In genomic region chr15:72382521-72382920, GRCm38 (mm10) we compare ENCODE assay signal across 17 mouse cellular contexts.
A peak's percentile ranks its signal among the peaks of the same experiment; 100 is the strongest.
DNase-seq lines count a peak whose midpoint lies in the region; ATAC-seq lines count a peak whose summit lies in the region.
"Had no signal": no experiment of that assay in that cellular context is flagged by ENCODE, and none has a peak within 500 bp of the region (broad histone marks: within the 10 kb centered on the region; RNA-seq: fewer than 3 reads in every experiment).

No protein-coding gene starts in this region.

- no peak overlapping the region for H3K9ac ChIP-seq in neural tube, embryonic 13.5 days
- no peak overlapping the region for H3K9ac ChIP-seq in forebrain, embryonic 13.5 days
- H3K9ac ChIP-seq in hindbrain, embryonic 15.5 days: no peak overlapping the region
- H3K9ac ChIP-seq in neural tube, embryonic 15.5 days (replicated peaks): no peak overlapping the region
- no peak overlapping the region for H3K9ac ChIP-seq in liver, embryonic 11.5 days (ENCODE audit: low read depth, low read length)
- H3K9ac ChIP-seq: intestine, embryonic 15.5 days; liver, embryonic 13.5 days; lung, embryonic 14.5 days had no signal

- no peaks in the 10 kb centered on the region for H3K9me3 ChIP-seq in neural tube, embryonic 13.5 days
- H3K9me3 ChIP-seq in forebrain, embryonic 13.5 days (replicated peaks): no peaks in the 10 kb centered on the region
- H3K9me3 ChIP-seq in hindbrain, embryonic 15.5 days: no peaks in the 10 kb centered on the region
- H3K9me3 ChIP-seq in neural tube, embryonic 15.5 days (replicated peaks): no peaks in the 10 kb centered on the region
- H3K9me3 ChIP-seq in liver, embryonic 11.5 days (ENCODE audit: control insufficient read depth, low read length): no peaks in the 10 kb centered on the region
- H3K9me3 ChIP-seq: embryonic facial prominence, embryonic 10.5 days; intestine, embryonic 15.5 days; liver, embryonic 13.5 days had no signal

- H3K27me3 ChIP-seq in neural tube, embryonic 13.5 days: no peaks in the 10 kb centered on the region
- no peaks in the 10 kb centered on the region for H3K27me3 ChIP-seq in forebrain, embryonic 13.5 days
- no peaks in the 10 kb centered on the region for H3K27me3 ChIP-seq in hindbrain, embryonic 15.5 days
- H3K27me3 ChIP-seq in neural tube, embryonic 15.5 days (replicated peaks): no peaks in the 10 kb centered on the region
- H3K27me3 ChIP-seq in liver, embryonic 11.5 days (replicated peaks; ENCODE audit: control insufficient read depth, insufficient read depth, low read length): no peaks in the 10 kb centered on the region
- H3K27me3 ChIP-seq: intestine, embryonic 15.5 days; liver, embryonic 13.5 days had no signal

- no peak for DNase-seq in neural tube, embryonic 10.5 days (ENCODE audit: extremely low spot score, low spot score)
- DNase-seq in liver, embryonic 11.5 days (ENCODE audit: low spot score): no peak
- DNase-seq in cerebellum, postnatal 14 days: no peak
- DNase-seq in embryo, embryonic 11 days: no peak
- DNase-seq: adrenal gland, adult 2 months; cerebellum, adult 18-20 months; heart, postnatal 36 days; kidney, postnatal 4 days; liver, embryonic 13.5 days; lung, embryonic 14.5 days; right cerebral cortex, postnatal 4 days had no signal

- peak; percentile 63 for ATAC-seq in neural tube, embryonic 13.5 days (ENCODE audit: low read depth)
- peak; percentile 80 for ATAC-seq in forebrain, embryonic 13.5 days
- ATAC-seq in hindbrain, embryonic 15.5 days (ENCODE audit: low FRiP score, low read depth): 0 out of 2 replicates have a peak, but pooled peaks have one; percentile 48
- ATAC-seq in neural tube, embryonic 15.5 days (ENCODE audit: low FRiP score): peak; percentile 59; the same call in 1 of the 2 replicates
- no peak for ATAC-seq in liver, embryonic 11.5 days (replicated peaks; ENCODE audit: low FRiP score)
- ATAC-seq: intestine, embryonic 15.5 days had no signal

- peak overlapping the region; percentile 65; the same call in 1 of the 2 replicates for H3K27ac ChIP-seq in neural tube, embryonic 13.5 days (replicated peaks)
- H3K27ac ChIP-seq in forebrain, embryonic 13.5 days: peak overlapping the region; percentile 71
- peak overlapping the region; percentile 30; the same call in 1 of the 2 replicates for H3K27ac ChIP-seq in hindbrain, embryonic 15.5 days (replicated peaks)
- no peak overlapping the region for H3K27ac ChIP-seq in neural tube, embryonic 15.5 days (replicated peaks)
- no peak overlapping the region for H3K27ac ChIP-seq in liver, embryonic 11.5 days (ENCODE audit: low read depth, low read length)
- H3K27ac ChIP-seq: embryonic facial prominence, embryonic 10.5 days; intestine, embryonic 15.5 days; liver, embryonic 13.5 days had no signal

- no peak overlapping the region for H3K4me3 ChIP-seq in neural tube, embryonic 13.5 days
- no peak overlapping the region for H3K4me3 ChIP-seq in forebrain, embryonic 13.5 days
- no peak overlapping the region for H3K4me3 ChIP-seq in hindbrain, embryonic 15.5 days
- H3K4me3 ChIP-seq in neural tube, embryonic 15.5 days (replicated peaks): no peak overlapping the region
- no peak overlapping the region for H3K4me3 ChIP-seq in liver, embryonic 11.5 days (ENCODE audit: low read depth, low read length)
- H3K4me3 ChIP-seq: embryonic facial prominence, embryonic 10.5 days; intestine, embryonic 15.5 days; liver, embryonic 13.5 days had no signal

- peaks cover 27% of the 10 kb centered on the region; the same call in 1 of the 2 replicates for H3K4me1 ChIP-seq in neural tube, embryonic 13.5 days (replicated peaks)
- H3K4me1 ChIP-seq in forebrain, embryonic 13.5 days: peaks cover 27% of the 10 kb centered on the region
- peaks cover 8% of the 10 kb centered on the region for H3K4me1 ChIP-seq in hindbrain, embryonic 15.5 days (replicated peaks)
- H3K4me1 ChIP-seq in neural tube, embryonic 15.5 days: peaks cover 11% of the 10 kb centered on the region; the same call in 1 of the 2 replicates
- no peaks in the 10 kb centered on the region for H3K4me1 ChIP-seq in liver, embryonic 11.5 days (replicated peaks; ENCODE audit: control insufficient read depth, insufficient read depth, low read length)
- H3K4me1 ChIP-seq: embryonic facial prominence, embryonic 10.5 days; intestine, embryonic 15.5 days; liver, embryonic 13.5 days had no signal

- 51% methylated on average over 6 of the region's 6 CpGs for WGBS in neural tube, embryonic 13.5 days
- WGBS in forebrain, embryonic 13.5 days: 36% methylated on average over 6 of the region's 6 CpGs
- 46% methylated on average over 6 of the region's 6 CpGs for WGBS in hindbrain, embryonic 15.5 days
- 38% methylated on average over 6 of the region's 6 CpGs for WGBS in neural tube, embryonic 15.5 days
- 74% methylated on average over 6 of the region's 6 CpGs for WGBS in liver, embryonic 11.5 days

- no peak overlapping the region for H3K4me2 ChIP-seq in neural tube, embryonic 13.5 days
- H3K4me2 ChIP-seq in forebrain, embryonic 13.5 days: no peak overlapping the region
- no peak overlapping the region for H3K4me2 ChIP-seq in hindbrain, embryonic 15.5 days
- H3K4me2 ChIP-seq in neural tube, embryonic 15.5 days: no peak overlapping the region
- H3K4me2 ChIP-seq in liver, embryonic 11.5 days: no peak overlapping the region
- H3K4me2 ChIP-seq: intestine, embryonic 15.5 days; liver, embryonic 13.5 days; lung, embryonic 14.5 days had no signal

- H3K36me3 ChIP-seq in neural tube, embryonic 13.5 days: no peaks in the 10 kb centered on the region
- no peaks in the 10 kb centered on the region for H3K36me3 ChIP-seq in forebrain, embryonic 13.5 days (ENCODE audit: poor library complexity, severe bottlenecking)
- H3K36me3 ChIP-seq in hindbrain, embryonic 15.5 days: no peaks in the 10 kb centered on the region
- H3K36me3 ChIP-seq in neural tube, embryonic 15.5 days: no peaks in the 10 kb centered on the region
- H3K36me3 ChIP-seq in liver, embryonic 11.5 days (ENCODE audit: control insufficient read depth, insufficient read depth, low read length): no peaks in the 10 kb centered on the region
- H3K36me3 ChIP-seq: embryonic facial prominence, embryonic 10.5 days; intestine, embryonic 15.5 days; liver, embryonic 13.5 days had no signal

Comparison
In these comparisons a context has a peak if more than half of its experiments do, and no peak if none do; other contexts are left out.
1. H3K27ac ChIP-seq: peak in neural tube, embryonic 13.5 days (single experiment), forebrain, embryonic 13.5 days (single experiment) and hindbrain, embryonic 15.5 days (single experiment); none in neural tube, embryonic 15.5 days (single experiment) and liver, embryonic 11.5 days (single experiment).